Mouse (Mus musculus) telencephalon, adult 2 months (tissue): ENCODE measurements around the gene Gpr153.

Experiments
- DNase-seq: peaks from one replicate; pipeline ENCODE4 v3.0.0-alpha.2; 2011; ENCODE audit warnings: low read depth, low spot score

The Gpr153 gene

DNA sequence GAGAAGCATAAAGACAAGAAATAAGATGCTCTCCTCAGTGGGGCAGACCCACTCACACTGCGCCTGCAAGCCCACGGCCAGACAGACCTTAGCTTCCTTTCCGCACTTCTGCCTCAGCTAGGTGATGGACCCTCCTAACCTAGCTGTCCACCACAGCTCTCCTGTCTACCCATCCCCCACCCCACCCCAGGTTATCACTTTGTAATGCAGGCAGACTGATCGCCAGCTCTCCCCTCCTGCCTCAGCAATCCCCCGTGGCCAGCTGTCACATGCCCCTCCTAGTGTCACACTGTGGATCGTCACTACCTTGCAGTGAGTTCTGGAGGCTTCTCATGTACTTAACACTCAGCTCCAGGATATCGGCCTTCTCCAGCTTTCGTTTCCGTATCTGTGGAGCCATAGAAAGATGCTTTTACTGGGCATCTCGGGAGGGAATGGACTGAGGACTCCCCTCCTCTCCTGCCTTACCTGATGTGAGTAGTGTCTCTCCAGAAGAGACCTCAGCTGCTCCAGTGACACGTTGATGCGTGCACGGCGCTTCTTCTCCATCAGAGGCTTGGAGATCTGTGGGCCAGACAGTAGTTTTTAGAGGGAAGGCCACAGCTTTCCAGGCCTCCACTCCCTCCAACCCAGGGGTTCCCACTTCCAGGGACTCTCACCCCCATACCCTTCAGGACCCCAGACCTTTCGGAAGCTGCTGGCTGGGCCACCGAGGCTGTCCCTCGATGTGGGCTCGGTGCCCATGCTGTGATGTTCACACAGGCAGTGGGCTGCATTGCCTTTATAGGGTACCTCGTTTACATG, 13.5 kb downstream of the Gpr153 start:
- no peak for DNase-seq

DNA sequence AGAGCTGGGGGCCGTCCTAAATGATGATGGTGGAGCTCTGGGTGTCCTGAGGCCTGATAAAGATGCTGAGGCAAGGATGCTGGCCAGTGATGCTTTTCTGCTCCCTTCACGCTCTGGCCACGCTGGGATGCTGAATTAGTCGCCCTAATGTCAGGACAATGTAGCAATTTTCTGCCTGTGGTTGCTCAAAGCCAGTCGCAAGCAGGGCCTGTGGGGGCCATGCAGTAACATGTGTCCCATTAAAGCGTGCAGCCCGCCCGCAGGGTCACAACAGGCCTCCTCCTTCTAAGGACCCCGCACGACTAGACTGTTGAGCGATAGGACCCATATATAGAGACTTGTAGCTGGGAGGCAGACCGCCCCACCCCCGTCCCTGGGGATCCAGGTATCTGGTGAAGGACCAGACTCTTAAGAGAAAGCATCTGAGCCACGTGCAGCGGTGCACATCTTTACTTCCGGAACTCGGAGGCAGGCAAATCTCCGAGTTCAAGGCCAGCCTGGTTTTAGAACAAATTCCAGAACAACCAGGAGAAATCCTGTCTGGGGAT, 14.4 kb downstream of the Gpr153 start:
- DNase-seq = no peak

DNA sequence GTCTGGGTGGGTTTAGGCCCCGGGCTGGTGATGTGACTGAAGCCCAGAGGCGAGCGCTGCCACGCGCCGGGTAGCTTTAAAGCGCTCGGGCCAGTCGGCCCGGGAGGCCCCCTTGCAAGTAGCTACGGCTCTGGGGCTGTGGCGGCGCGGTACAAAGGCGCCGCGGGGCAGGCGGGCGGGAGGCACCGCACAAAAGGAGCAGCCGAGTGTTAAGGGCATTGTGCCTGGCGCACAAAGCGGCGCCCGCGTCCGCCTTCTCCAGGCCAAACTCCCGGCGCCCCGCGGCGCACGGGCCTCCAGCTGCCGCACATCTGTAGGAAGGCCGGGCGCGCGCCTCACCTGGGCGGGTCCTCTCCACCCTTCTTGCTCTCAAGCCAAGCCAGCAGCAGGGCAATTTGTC, 16.4 kb downstream of the Gpr153 start:
- no peak for DNase-seq

DNA sequence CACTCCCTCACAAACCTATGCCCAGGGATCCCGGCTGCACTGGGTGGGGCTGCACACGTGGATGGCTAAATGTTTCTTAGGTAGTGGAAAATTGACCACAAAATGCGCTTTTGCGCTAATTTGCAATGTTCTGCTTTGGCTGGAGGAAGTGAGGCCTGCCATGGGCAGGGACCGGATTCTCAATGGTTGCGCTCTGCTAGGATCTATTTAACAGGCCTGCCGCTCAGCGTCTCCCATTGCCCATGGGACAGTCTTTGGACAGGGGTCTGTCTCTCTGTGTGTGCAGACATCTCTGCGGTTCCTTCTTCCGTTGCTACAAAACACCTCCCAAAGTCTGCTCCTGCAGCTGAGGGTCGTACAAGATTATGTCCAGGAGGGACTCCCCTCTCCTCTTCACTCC, 17.0 kb downstream of the Gpr153 start:
- DNase-seq = no peak

DNA sequence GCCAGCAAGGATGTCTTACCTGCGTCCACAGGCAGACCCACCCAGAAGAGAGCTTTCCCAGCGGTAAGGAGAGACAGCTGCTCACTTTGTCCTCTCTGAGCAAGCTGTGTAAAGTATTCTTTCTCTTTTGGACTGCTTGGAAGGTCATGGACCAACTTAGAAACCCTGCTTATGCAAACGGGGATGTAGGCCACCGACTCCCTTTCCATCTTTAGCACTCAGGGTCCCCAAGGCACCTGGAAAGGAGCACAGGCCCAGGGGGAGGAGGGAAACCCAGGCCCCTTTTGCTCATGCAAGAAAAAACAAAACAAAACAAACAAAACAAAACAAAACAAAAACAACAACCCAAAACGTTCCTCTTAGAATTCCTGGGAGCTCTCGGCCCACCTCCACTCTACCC, 17.5 kb downstream of the Gpr153 start, which contains the start of gene Hes3:
TSS of gene Hes3 (minus strand) at position 101 of the 400 bp plus-strand sequence.
- DNase-seq = no peak

DNA sequence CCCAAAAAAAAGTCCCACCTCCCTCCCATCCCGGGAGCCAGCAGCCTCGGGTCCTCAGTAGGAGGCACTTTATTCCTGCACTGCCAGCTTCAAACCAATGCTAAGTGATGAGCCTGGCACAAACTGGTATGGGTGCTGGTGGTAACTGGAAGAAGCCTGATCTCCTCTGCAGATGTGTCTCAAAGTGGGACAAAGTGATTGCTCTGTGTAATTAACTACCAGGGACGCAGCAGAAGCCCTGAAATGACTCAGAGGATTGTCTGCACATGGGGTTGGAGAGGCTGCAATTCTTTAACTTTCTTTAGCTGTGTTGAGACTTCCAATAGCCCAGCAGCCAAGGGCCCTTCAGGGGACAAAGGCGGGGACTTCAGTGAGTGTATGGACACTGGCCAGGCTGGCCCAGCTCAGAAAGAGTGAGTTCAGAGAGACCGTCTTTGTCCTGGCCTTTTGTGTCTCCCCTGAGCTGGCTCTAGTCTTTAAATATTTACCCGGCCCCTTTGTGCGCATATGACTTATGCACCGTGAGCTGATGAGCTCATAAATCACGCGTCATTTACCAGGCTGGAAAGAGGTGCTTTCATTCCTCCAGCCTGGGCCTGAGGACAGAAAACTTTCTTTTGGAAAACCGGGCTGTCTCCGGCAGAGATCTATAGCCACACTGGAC, 18.2 kb downstream of the Gpr153 start:
- DNase-seq = no peak

DNA sequence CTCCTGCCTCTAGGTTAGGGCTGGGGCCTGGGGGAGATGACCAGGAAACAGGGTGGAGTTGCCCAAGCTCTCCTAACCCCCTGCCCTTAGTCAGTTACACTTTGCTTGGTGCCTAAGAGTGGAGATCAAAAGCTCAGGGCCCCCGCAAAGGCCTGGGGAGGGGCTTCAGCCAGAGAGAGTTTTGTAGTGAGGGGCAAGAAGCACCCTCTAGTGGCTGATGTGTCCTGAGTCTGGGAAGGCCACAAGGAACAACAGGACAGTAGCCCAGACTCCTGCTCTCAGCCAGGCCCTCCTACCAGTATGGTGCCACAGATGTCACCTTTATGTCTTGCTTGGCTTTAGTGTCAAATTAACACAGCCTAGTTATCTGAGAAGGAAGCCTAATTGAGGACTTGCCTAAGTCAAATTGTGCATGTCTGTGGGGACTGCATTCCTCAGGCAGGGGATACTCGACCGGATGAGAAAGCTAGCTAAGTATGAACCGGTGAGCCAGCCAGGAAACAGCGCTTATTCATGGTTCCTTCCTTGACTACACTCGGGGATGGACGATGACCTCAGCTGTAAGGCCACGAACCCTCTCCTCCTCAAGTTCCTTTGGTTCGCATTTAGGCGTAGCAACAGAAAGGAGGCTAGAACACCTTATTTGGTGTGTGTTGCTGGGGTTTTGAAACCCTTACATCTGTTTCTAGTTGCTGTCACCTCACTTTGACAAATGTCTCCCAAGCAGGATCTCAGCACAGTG, 20.3 kb downstream of the Gpr153 start:
- DNase-seq = no peak

DNA sequence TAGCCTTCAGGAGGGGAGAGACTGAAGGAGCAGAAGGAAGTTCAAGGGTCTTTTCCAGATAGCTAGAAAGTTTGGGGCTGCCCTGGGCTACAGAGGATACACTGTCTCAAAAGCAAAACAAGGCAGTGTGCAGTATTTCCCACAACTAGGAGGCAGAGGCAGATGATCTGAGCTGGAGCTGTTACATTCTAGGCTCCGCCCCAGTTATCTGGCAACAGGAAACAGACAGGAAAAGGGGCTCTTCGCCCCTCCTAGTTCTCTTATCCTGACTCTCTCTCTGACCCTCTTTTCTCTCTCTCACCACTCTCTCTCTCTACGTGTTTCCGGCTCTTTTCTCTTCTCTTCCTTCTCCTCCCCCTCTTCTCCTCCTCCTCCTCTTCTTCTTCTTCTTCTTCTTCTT, 21.9 kb downstream of the Gpr153 start:
- DNase-seq = no peak

DNA sequence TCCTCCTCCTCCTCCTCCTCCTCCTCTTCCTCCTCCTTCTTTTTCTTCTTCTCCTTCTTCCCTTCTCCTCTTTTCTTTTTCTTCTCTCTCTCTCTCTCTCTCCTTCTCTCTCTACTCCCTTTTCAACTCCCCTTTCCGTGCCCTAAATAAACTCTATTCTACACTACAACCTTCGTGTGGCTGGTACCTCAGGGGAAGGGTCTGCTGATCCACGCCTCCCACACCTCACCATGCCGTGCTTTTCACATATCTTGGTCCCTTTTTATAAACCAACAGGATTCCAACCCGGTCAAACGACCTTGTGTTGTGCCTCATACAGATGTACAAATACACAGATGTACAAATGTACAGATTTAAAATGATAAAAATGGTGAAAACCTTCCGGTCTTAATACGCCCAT, 22.3 kb downstream of the Gpr153 start:
- no peak for DNase-seq

DNA sequence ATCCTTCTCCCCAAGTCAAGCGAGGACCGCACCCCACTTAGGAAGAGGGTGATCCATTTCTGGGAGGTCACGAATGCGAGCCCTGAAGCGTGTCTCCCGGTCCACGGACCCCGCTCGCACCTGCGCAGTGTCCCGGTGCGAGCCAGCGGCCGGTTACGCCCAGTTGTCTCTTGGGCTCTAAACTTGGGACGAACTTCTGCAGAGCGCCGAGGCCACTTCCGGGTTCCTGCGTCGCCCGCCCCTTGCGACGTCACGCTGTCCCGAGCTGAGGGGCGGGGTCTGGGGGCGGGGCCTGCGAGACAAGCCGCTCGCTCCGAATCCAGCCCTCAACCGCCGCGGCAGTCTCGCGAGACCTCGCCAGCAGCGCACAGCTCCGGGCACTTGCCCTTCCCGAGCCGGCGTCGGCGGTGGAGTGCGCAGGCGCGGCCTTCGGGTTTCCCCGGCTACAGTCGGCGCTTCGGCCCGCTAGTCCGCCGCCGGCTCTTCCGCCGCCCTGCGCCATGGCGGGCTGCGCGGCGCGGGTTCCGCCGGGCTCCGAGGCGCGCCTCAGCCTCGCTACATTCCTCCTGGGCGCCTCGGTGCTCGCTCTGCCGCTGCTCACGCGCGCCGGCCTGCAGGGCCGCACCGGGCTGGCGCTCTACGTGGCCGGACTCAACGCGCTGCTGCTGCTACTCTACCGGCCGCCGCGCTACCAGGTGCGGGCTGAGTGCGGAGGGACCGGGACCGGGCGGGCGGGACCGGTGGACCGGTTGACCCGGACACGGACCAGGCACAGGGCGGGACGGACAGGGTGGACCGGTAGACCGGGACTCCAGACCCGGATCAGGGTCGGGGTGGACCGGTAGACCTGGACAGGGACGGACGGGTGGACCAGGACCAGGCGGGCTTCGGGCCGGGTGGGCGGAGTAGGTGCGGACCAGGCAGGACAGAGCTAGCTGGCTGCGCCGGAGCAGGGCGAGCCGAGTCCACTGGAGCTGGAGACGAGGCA, 23.1 kb downstream of the Gpr153 start, which contains the start of gene Icmt:
TSS of gene Icmt (plus strand) at position 354 of the 988 bp plus-strand sequence.
- peak; percentile 95 for DNase-seq

DNA sequence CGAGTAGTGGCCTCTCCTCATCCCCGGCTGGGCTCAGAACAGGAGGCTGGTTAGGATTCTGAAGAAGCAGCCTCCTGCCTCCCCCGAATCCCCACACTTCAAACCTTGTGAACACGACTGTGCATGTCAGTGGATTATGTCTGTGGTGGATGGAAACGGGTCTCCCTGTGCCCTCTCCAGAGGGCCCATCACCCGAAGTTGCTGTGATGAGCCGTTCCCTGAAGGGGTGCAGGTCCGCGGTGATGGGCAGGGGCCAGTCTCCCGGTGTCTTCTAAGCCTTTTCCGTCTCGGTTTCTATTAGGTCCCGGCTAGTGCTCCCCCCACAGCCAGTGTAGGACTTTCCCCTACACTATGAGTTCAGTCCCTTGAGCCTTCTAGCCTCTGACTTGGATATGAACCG, 24.8 kb downstream of the Gpr153 start:
- no peak for DNase-seq

DNA sequence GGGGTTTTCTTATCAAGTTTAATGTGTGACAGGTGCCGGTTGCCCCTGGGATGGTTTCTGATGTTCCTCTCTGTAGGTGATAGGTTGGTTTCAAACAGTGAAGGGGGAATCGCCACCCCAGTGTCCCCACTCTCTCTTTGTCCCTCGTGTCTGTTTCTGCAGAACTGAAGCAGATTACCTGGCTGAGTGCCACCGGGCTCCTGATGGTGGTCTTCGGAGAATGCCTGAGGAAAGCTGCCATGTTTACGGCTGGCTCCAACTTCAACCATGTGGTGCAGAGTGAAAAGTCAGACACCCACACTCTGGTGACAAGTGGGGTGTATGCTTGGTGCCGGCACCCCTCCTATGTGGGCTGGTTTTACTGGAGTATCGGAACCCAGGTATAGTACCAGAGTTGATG, 26.3 kb downstream of the Gpr153 start:
- DNase-seq = no peak

DNA sequence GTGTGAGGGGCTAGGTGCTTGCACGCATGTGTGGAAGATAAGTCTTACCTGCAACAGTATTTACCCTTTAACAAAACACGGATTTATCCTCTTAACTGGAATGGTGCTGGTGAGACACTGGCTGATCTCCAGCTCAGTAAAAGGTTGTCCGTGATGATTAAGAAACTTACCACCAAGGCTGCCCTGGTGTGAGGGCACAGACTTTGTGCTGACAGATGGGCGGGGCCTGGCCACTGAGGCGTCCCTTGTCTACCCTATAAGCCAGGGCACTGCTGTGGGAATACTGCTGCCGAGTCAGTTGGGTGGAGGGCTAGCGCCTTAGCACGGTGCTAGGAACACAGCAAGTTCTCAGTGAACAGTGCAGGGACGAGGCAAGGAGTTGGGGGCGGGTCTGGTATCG, 28.0 kb downstream of the Gpr153 start:
- DNase-seq = no peak

DNA sequence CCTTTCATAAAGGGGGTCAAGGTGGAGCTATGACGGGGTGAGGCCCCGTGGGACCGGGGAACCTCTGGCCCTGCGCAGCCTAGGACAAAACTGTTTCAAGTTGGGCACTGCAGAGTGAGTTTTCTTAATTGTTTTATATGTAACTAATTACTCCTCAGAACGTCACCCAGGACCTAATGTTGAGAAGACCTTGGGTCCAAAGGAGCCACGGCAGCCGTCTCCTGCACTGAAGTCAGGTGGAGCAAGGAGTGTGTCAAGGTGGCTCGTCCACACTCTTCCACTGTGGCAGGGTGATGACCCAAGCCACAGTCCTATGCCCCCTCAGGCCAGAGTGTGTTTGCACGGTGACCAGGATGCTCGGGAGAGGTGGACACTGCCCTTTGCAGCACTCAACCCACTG, 29.1 kb downstream of the Gpr153 start:
- DNase-seq = no peak

DNA sequence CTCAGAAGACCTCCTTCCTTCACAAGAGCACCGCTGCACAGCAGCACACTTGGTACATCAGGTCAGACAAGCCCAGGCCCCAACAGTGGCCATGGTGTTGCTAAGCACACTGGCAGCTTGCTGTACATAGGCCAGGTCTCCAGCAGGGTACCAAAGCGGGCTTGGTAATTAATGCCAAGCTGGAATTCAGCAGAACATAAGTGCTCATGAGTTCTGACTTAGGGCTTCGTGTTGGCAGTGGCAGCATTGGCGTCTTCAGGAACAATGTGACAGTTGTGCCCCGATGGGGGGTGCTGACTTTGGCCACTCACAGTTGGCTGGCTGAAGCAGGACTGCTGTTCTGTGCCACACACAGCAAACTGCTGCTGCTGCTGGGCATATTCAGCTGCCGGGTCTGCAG, 30.7 kb downstream of the Gpr153 start:
- no peak for DNase-seq

DNA sequence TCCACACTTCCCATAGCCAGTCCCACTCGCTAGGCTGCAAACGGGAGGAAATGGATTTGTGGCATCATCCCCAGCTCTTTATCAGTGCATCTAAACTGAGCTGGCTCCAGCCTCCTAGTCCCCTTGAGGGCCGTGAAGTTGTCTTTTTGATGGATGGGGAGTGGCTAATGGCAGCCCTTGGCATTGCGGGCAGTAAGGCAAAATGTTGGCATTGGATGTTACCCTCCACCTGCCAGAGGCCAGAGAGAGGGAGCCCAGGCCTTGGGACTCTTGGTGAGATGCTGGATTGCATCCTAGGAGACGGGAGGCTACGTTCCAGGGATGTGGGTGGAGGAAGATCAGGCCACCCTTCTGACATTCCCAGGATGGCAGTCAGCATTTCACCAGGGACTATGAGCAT, 32.0 kb downstream of the Gpr153 start:
- no peak for DNase-seq

DNA sequence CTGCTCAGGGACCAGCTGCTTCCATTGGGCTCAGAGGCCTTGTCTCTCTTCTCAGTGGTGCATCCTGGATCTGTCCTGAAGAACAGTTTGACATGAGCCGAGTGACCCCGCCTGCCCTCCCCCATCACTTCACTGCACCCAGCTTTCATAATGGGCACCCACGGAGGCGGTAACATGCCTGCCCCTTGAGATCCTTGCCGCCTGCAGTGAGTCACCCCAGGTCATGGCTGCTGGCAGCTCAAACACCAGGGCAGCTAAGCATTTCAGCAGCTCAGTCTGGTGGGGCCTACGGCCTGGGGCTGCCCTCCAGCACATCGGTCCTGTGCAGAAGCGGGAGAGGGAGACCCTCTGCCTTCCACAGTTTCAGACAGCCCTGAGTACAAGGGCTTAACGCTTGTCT, 33.5 kb downstream of the Gpr153 start:
- no peak for DNase-seq

DNA sequence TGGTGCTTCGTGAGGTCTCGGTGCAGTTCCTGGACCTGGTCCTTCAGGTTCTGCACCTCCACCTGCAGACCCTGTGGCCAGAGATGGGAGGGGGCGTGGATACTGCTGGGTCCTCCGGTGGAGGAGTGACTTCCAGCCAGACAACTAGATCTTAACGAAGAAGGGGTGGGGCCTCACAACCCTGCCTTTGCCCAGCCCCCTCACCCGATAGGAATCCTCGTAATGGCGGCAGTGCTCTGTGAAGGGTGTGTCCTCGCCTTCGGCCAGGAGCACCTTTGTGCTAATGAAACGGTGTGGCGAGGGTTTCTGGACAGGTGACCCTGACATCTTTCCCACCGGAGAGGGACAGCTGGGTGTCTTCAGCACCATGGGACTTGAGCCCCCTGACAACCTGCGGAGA, 38.2 kb downstream of the Gpr153 start:
- DNase-seq = no peak

DNA sequence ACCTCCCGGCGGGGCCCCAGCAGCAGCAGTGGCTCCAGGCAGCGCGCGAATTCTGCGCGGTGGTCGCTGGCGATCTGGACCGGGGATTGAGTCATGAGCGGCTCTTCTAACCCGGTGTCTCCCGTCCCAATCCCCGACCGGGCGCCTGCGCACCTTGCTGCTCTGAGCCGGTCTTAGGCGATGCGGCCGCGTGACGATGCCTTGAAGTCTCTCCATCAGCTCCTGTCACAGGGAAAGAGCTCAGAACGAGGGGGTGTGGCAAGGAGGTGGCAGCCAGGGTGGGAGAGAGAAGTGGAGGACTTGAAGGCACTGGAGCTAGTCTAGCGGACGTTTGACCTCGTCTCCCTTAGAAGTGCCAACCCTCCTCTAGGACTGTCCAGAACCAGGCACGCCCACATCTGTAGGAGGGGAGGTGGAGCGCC, 39.2 kb downstream of the Gpr153 start:
- no peak for DNase-seq

DNA sequence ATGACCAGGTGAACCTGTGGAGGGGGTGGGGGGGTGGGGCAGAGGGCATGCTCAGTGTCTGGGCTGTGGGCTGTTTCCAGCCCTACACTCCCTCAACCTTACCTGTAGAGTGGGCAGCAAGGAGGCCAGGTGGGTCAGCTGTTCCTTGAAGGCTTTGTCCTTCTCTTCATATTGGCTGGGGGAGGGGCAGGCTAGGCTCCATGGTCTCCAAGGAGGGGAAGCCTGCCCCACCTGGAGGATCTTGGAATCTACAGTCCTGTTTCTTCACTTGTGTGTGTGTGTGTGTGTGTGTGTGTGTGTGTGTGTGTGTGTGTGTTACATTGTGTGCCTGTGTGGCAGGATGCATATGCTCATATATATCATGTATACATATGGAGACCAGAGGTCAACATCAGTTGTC, 39.9 kb downstream of the Gpr153 start:
- DNase-seq = no peak
